Mouse (Mus musculus): ENCODE data around the gene Inpp5b.

DNA sequence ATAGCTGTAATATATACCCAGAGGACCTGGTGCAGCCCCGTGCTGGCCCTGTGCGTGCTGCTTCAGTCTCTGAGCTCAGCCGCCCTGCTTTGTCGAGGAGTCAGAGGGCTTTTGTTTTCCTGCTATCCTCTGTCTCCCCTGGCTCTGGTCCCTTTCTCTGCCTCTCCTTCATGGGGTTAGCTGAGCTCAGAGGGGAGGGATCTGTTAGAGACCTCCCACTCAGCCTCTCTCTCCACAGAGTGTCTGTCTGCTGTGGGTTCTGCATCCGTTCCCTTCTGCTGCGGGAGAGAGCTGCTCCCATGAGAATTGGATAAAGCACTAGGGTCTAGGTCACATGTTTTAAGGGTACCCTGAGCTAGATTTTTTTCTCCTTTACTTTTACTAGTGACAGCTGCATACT, 15.5 kb upstream of the Inpp5b start:
- TF ChIP-seq CTCF (IDR thresholded peaks at IDR 0.05; ENCODE audit: low read depth, low read length) (no peak), EP300 (IDR thresholded peaks at IDR 0.05; ENCODE audit: insufficient read depth, low read depth, low read length) (no peak), POLR2A (IDR thresholded peaks at IDR 0.05; ENCODE audit: insufficient read depth, low read length) (no peak)
